In genomic region chr9:74867641-74868205, GRCm38 (mm10) we compare ENCODE assay signal across 8 mouse cellular contexts. TPM values are rescaled to one million over a fixed set of nuclear protein-coding genes. Genes with fewer than 3 reads are reported as not detected.
DNase-seq lines count a peak whose midpoint lies in the region; ATAC-seq lines count a peak whose summit lies in the region.

No protein-coding gene starts in this region.

- H3K27ac ChIP-seq in forebrain, embryonic 16.5 days (ENCODE audit: low read length) = no peak overlapping the region

- H3K4me1 ChIP-seq in forebrain, embryonic 16.5 days (replicated peaks; ENCODE audit: control insufficient read depth, insufficient read depth, low read length) = peaks cover 26% of the 10 kb centered on the region

- DNase-seq in layer of hippocampus, adult 18-20 months (ENCODE audit: low spot score in 2 of 2) = peak; percentile 19 to 74
- no peak for DNase-seq in layer of hippocampus, adult 9-10 months (ENCODE audit: low spot score)
- peak; percentile 63 for DNase-seq in adrenal gland, postnatal 25 days
- DNase-seq in kidney, postnatal 36 days = peak; percentile 29 to 75
- peak; percentile 58 for DNase-seq in splenic B cell, adult 2 months (ENCODE audit: low read depth, low spot score)
- no peak for DNase-seq in spleen, postnatal 4 days (ENCODE audit: low spot score in 2 of 2)

- ATAC-seq in forebrain, embryonic 16.5 days = peak; percentile 26; the same call in 1 of the 2 replicates
- peak; percentile 51 for ATAC-seq in megakaryocyte progenitor cell, adult 5-6 weeks (replicated peaks; ENCODE audit: poor library complexity)

- peak overlapping the region; percentile 13; the same call in 1 of the 2 replicates for H3K4me2 ChIP-seq in forebrain, embryonic 16.5 days (ENCODE audit: low read length)

- 3% methylated on average over 15 of the region's 15 CpGs for WGBS in forebrain, embryonic 16.5 days

- H3K9ac ChIP-seq in forebrain, embryonic 16.5 days (replicated peaks; ENCODE audit: low read depth, low read length) = no peak overlapping the region

- no peak overlapping the region for H3K4me3 ChIP-seq in forebrain, embryonic 16.5 days (replicated peaks; ENCODE audit: low read length)

- no peaks in the 10 kb centered on the region for H3K9me3 ChIP-seq in forebrain, embryonic 16.5 days (ENCODE audit: control insufficient read depth, low read length)

- H3K27me3 ChIP-seq in forebrain, embryonic 16.5 days (replicated peaks; ENCODE audit: control insufficient read depth, insufficient read depth, low read length) = peaks cover 69% of the 10 kb centered on the region
- no peaks in the 10 kb centered on the region for H3K27me3 ChIP-seq in splenic B cell, adult 2 months (ENCODE audit: control insufficient read depth, insufficient read depth, low read length, poor library complexity, severe bottlenecking)

- H3K36me3 ChIP-seq in forebrain, embryonic 16.5 days (ENCODE audit: control insufficient read depth, insufficient read depth) = no peaks in the 10 kb centered on the region
- H3K36me3 ChIP-seq in splenic B cell, adult 2 months (ENCODE audit: control insufficient read depth, insufficient read depth, low read length, poor library complexity, severe bottlenecking) = no peaks in the 10 kb centered on the region

RNA-seq across cellular contexts. Expression of gene Onecut1, which starts 6.0 kb away (rescaled TPM):
- total RNA-seq in layer of hippocampus, adult 18-20 months (2021) = 1 to 10 TPM; 1.3 to 1.5 TPM
- not detected in 2 replicates for total RNA-seq in adrenal gland, postnatal 25 days (2021)
- polyA plus RNA-seq in forebrain, embryonic 16.5 days (2015; fragmentation: Nextera tagmentation; extraction: Ambion mirVana) = 0.51 and 0.80 TPM in 2 replicates
- not detected in 2 replicates for total RNA-seq in megakaryocyte progenitor cell, adult 5-6 weeks (2015)
- not detected in 2 replicates for total RNA-seq in megakaryocyte progenitor cell, adult 5-6 weeks (2017)

Comparison
In these comparisons a context has a peak if more than half of its experiments do, and no peak if none do; other contexts are left out.
1. DNase-seq: peak in layer of hippocampus, adult 18-20 months (2 of 2), adrenal gland, postnatal 25 days (single experiment), kidney, postnatal 36 days (2 of 2) and splenic B cell, adult 2 months (single experiment); none in layer of hippocampus, adult 9-10 months (single experiment) and spleen, postnatal 4 days (0 of 2).